Mouse (Mus musculus): Measurements from ENCODE around the gene Fgd3. TPM values are rescaled to one million over a fixed set of nuclear protein-coding genes. Genes with fewer than 3 reads are reported as not detected.

Gene Fgd3
- polyA plus RNA-seq, 1 experiment from 2014 or later = 0.25 TPM

DNA sequence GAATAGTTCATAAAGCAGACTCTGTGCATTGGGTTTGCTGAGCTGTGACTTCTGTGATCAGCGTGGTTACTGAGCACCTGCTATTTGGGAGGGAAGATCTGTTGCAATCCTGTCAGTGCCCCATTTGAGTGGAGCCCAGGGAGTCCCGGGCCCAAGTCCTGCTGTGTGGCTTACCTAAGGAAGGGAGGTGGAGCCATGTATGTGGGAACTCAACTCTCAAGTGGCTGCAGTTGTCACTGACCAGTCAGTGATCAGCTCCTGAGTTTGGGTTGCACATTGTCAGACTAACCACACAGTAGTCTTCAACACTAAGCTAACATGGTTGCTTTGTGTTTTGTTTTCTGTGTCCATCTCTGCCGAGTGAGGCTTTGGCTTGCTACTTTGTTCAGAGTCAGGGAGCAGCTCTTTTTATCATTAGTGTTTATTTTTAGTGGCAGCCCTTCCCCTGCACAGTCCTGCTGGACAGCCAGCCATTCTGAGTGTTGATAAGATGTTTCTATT is 40.8 kb upstream of the Fgd3 start:
- WGBS = 10% methylated on average over 3 of the region's 3 CpGs
- ATAC-seq (ENCODE audit: low FRiP score, low TSS enrichment) = no peak
- H3K27me3 ChIP-seq (ENCODE audit: control insufficient read depth, insufficient read depth, low read length) = no peaks in the 10 kb centered on the region
- H3K4me2 ChIP-seq (replicated peaks; ENCODE audit: low read depth) = no peak overlapping the region
- H3K4me3 ChIP-seq (ENCODE audit: low read depth, low read length) = no peak overlapping the region
- peak overlapping the region; percentile 58; the same call in 1 of the 2 replicates for H3K27ac ChIP-seq (replicated peaks)
- H3K9me3 ChIP-seq (ENCODE audit: control insufficient read depth, low read length) = no peaks in the 10 kb centered on the region
- peaks cover 11% of the 10 kb centered on the region for H3K4me1 ChIP-seq (replicated peaks; ENCODE audit: control insufficient read depth, insufficient read depth)
- no peak for TF ChIP-seq EP300 (optimal IDR thresholded peaks at IDR 0.05)
- no peak for TF ChIP-seq CTCF (IDR thresholded peaks at IDR 0.05; ENCODE audit: low read depth)
- no peaks in the 10 kb centered on the region for H3K36me3 ChIP-seq (ENCODE audit: control insufficient read depth, insufficient read depth, low read length)
- DNase-seq (ENCODE audit: low spot score) = no peak
- H3K9ac ChIP-seq (ENCODE audit: low read length) = no peak overlapping the region

DNA sequence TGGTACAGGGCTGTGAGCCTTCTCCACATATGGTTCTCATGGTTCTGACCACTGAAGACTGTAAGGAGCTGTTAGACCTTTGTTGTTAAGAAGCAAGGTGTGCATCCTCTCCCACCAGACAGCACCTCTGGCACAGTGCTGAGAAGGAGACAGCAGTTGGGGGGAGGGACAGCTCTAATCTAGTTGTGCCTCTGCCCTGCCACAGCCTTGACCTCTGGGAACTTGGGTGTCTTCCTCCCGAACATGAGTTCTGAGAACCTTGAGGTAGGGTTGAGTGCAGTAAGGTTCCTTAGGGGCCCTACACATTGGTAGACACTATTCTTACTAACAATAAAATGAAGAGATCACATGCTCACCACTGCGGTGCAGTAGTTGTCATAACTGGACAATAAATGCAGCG is 38.1 kb upstream of the Fgd3 start:
- peaks cover 8% of the 10 kb centered on the region; the same call in 1 of the 2 replicates for H3K4me1 ChIP-seq (replicated peaks; ENCODE audit: control insufficient read depth, insufficient read depth)
- TF ChIP-seq CTCF (IDR thresholded peaks at IDR 0.05; ENCODE audit: low read depth) = no peak
- TF ChIP-seq EP300 (optimal IDR thresholded peaks at IDR 0.05) = no peak
- ATAC-seq (ENCODE audit: low FRiP score, low TSS enrichment) = no peak
- no peak overlapping the region for H3K27ac ChIP-seq (replicated peaks)
- WGBS = 93% methylated on average over 3 of the region's 3 CpGs
- H3K4me3 ChIP-seq (ENCODE audit: low read depth, low read length) = no peak overlapping the region
- no peak overlapping the region for H3K4me2 ChIP-seq (replicated peaks; ENCODE audit: low read depth)
- DNase-seq (ENCODE audit: low spot score) = no peak
- no peak overlapping the region for H3K9ac ChIP-seq (ENCODE audit: low read length)
- no peaks in the 10 kb centered on the region for H3K27me3 ChIP-seq (ENCODE audit: control insufficient read depth, insufficient read depth, low read length)
- H3K36me3 ChIP-seq (ENCODE audit: control insufficient read depth, insufficient read depth, low read length) = no peaks in the 10 kb centered on the region
- H3K9me3 ChIP-seq (ENCODE audit: control insufficient read depth, low read length) = no peaks in the 10 kb centered on the region

DNA sequence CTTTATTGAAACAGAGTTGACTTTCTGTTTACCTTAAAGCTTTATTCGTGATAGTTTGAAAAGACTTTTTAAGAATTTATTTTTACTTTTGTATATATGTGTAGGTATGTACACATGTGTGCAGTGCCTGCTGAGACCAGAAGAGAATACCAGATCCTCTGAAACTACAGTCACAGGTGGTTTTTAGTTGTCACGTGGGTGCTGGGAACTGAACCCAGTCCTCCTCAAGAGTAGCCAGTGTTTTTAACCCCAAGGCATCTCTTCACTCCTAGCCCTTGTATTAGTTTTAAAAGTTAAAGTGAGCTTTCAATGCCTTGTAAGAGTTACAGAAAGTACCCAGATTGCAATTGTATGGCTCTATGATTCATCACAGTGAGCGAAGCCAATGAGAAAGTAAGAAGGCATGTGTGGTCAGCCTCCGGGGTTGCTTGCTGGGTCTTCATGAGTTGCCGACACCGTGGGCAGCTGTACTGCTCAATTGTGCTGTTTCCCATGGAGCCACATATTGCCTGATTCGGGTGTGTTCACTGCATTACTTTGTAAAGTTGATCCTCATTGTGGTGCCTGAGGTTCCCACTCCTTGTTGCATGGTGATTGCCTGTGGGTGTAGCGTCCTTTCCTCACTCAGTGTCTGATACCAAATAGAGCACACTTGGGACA is 37.4 kb upstream of the Fgd3 start:
- no peak for DNase-seq (ENCODE audit: low spot score)
- no peak overlapping the region for H3K9ac ChIP-seq (ENCODE audit: low read length)
- H3K4me1 ChIP-seq (replicated peaks; ENCODE audit: control insufficient read depth, insufficient read depth) = peaks cover 8% of the 10 kb centered on the region; the same call in 1 of the 2 replicates
- WGBS = 92% methylated on average over 8 of the region's 8 CpGs
- no peaks in the 10 kb centered on the region for H3K36me3 ChIP-seq (ENCODE audit: control insufficient read depth, insufficient read depth, low read length)
- no peak overlapping the region for H3K4me3 ChIP-seq (ENCODE audit: low read depth, low read length)
- no peak for TF ChIP-seq EP300 (optimal IDR thresholded peaks at IDR 0.05)
- no peak for TF ChIP-seq CTCF (IDR thresholded peaks at IDR 0.05; ENCODE audit: low read depth)
- H3K27ac ChIP-seq (replicated peaks) = no peak overlapping the region
- no peaks in the 10 kb centered on the region for H3K27me3 ChIP-seq (ENCODE audit: control insufficient read depth, insufficient read depth, low read length)
- H3K9me3 ChIP-seq (ENCODE audit: control insufficient read depth, low read length) = no peaks in the 10 kb centered on the region
- no peak for ATAC-seq (ENCODE audit: low FRiP score, low TSS enrichment)
- no peak overlapping the region for H3K4me2 ChIP-seq (replicated peaks; ENCODE audit: low read depth)

DNA sequence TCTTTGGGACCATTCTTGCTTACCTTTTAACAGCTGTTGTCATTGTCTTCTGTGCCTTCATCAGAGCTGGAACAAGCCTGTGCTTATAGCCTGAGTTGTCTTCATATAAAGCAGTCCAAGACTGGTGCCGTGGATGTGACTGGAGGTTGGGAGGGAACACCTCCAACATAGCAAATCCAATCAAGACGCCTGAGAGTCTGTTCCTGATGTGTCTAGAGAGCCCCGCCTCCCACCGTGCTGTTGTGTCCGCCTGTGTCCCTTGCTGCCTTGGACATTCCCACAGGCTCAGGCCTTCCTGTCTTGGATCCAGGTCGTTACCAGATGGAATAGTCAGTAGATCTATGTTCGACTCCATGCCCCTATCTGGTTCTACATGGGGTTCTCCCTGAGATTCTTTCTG is 36.0 kb upstream of the Fgd3 start:
- Histone ChIP-seq H3K4me3 (ENCODE audit: low read depth, low read length) (no peak overlapping the region), H3K4me1 (replicated peaks; ENCODE audit: control insufficient read depth, insufficient read depth) (peaks cover 3% of the 10 kb centered on the region; the same call in 1 of the 2 replicates), H3K27me3 (ENCODE audit: control insufficient read depth, insufficient read depth, low read length) (no peaks in the 10 kb centered on the region), H3K27ac (replicated peaks) (no peak overlapping the region), H3K36me3 (ENCODE audit: control insufficient read depth, insufficient read depth, low read length) (no peaks in the 10 kb centered on the region), H3K4me2 (replicated peaks; ENCODE audit: low read depth) (no peak overlapping the region), H3K9me3 (ENCODE audit: control insufficient read depth, low read length) (no peaks in the 10 kb centered on the region), H3K9ac (ENCODE audit: low read length) (no peak overlapping the region)
- 81% methylated on average over 7 of the region's 7 CpGs for WGBS
- DNase-seq (ENCODE audit: low spot score) (no peak), ATAC-seq (ENCODE audit: low FRiP score, low TSS enrichment) (no peak)
- no peak for TF ChIP-seq CTCF (IDR thresholded peaks at IDR 0.05; ENCODE audit: low read depth)

DNA sequence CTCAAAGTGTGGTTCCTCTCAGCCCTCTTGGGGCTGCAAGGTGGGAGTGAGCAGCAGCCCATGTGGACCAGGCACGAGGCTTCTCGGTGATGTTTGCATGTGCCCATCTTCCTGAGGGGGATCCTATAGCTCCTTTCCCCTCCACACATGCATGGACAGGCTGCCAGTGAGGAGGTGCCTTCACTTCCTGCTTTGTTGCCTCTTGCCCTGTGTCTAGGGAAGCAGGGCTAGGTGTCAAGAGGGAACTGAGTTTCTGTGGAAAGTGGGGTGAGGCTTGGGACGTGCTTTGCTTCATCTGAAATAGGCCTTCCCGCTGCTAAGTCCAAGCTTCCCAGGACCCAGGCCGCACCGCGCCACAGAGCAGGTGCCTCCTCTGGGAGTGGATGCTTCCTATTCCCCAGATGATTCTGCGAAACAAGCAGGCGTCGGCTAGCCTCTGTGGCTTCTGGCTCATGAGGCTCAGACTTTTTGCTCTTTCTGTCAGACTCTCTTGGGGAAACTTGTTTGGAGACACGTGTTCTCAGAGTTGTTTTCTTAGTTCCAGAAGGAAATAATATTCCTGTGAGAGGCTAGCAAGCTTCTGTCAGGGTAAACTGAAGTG is 35.5 kb upstream of the Fgd3 start:
- Histone ChIP-seq H3K27me3 (ENCODE audit: control insufficient read depth, insufficient read depth, low read length) (no peaks in the 10 kb centered on the region), H3K9me3 (ENCODE audit: control insufficient read depth, low read length) (no peaks in the 10 kb centered on the region), H3K4me1 (replicated peaks; ENCODE audit: control insufficient read depth, insufficient read depth) (peaks cover 3% of the 10 kb centered on the region; the same call in 1 of the 2 replicates), H3K4me2 (replicated peaks; ENCODE audit: low read depth) (no peak overlapping the region), H3K4me3 (ENCODE audit: low read depth, low read length) (no peak overlapping the region), H3K27ac (replicated peaks) (no peak overlapping the region), H3K36me3 (ENCODE audit: control insufficient read depth, insufficient read depth, low read length) (no peaks in the 10 kb centered on the region), H3K9ac (ENCODE audit: low read length) (no peak overlapping the region)
- ATAC-seq (ENCODE audit: low FRiP score, low TSS enrichment) = no peak
- 80% methylated on average over 11 of the region's 11 CpGs for WGBS
- no peak for TF ChIP-seq EP300 (optimal IDR thresholded peaks at IDR 0.05)
- no peak for TF ChIP-seq CTCF (IDR thresholded peaks at IDR 0.05; ENCODE audit: low read depth)
- no peak for DNase-seq (ENCODE audit: low spot score)

DNA sequence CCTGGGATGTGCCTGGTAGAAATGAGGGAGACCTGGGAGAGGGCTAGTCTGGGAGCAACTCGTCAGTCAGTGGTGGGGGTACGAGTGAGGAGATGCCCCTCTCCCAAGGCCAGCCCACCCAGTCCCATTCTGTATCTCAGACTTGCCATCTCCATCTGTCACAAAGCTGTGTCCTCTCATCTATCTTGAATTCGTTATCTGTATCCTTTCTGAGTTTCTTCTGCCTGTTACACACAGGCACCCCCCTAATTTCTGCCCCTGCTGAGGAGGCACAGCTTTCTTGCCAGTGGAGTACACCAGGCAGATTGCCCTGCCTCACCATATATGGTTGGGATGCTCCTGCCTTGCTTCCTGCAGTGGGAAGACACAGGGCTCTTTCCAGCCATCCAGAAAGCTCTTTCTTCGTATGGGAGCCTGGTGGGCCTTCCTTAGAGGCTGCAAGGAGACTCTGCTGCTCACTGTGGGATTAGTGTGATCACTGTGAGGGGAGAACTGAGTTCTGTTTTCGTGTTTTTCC is 33.9 kb upstream of the Fgd3 start:
- no peaks in the 10 kb centered on the region for H3K36me3 ChIP-seq (ENCODE audit: control insufficient read depth, insufficient read depth, low read length)
- H3K9ac ChIP-seq (ENCODE audit: low read length) = no peak overlapping the region
- H3K27ac ChIP-seq (replicated peaks) = peak overlapping the region; percentile 61; the same call in 1 of the 2 replicates
- H3K4me3 ChIP-seq (ENCODE audit: low read depth, low read length) = no peak overlapping the region
- DNase-seq (ENCODE audit: low spot score) = no peak
- H3K27me3 ChIP-seq (ENCODE audit: control insufficient read depth, insufficient read depth, low read length) = no peaks in the 10 kb centered on the region
- peaks cover 3% of the 10 kb centered on the region; the same call in 1 of the 2 replicates for H3K4me1 ChIP-seq (replicated peaks; ENCODE audit: control insufficient read depth, insufficient read depth)
- TF ChIP-seq EP300 (optimal IDR thresholded peaks at IDR 0.05) = no peak
- no peak for TF ChIP-seq CTCF (IDR thresholded peaks at IDR 0.05; ENCODE audit: low read depth)
- no peak overlapping the region for H3K4me2 ChIP-seq (replicated peaks; ENCODE audit: low read depth)
- 66% methylated on average over 5 of the region's 5 CpGs for WGBS
- H3K9me3 ChIP-seq (ENCODE audit: control insufficient read depth, low read length) = no peaks in the 10 kb centered on the region
- ATAC-seq (ENCODE audit: low FRiP score, low TSS enrichment) = no peak
